Mouse (Mus musculus) megakaryocyte-erythroid progenitor cell, adult 5-6 weeks (primary cell): ENCODE measurements around the gene Btla. TPM values are rescaled to one million over a fixed set of nuclear protein-coding genes. Genes with fewer than 3 reads are reported as not detected.

Experiments used
- ATAC-seq: replicated peaks from 2 replicates; pipeline ENCODE4 v1.8.0; 2016; ENCODE audit warnings: mild to moderate bottlenecking, inconsistent platforms; ENCODE audit not compliant: severe bottlenecking, poor library complexity, low FRiP score, low TSS enrichment
- total RNA-seq, 2 experiments: library from RNA; stranded (forward) in 1 of 2; stranded (reverse) in 1 of 2; fragments of 200-1000, 215-1000 nt in 1 of 2; fragments of >200 nt in 1 of 2; fragmentation: Nextera tagmentation in 1 of 2; gene quantifications; 2 replicates each; pipeline ENCODE4 v1.2.3; 2014 to 2017

Gene Btla
- total RNA-seq, 2 experiments from 2014 or later: 0.35 to 1.6 TPM

DNA sequence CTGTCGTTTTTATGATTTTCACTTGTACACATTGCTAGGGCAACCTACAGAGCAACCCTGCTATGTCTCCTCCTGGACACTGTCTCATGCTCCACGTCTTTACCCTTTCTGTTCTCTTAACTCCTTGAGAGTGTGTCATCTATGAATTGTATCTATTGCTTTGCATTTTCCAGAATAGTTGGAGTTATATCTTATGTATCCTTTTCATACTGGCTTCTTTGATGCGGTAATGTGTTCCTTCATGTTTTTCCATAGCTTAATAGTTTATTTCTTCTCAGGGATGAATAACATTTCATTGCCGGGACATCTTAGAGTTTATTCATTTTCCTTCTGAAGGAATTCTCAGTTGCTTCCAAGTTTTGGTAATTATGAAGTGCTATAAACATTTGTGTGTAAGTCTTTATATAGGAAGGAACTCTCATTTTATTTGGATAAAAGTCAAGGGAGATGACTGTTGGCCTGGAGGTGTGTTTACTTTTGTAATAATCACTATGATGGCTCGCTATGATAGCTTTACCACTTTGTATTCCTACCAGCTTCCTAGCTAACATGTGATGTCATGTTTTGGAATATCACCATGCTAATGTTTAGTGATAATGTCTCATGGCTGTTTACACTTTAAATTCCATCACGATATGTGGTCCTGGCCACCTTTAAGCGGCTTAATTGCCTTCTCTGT, 31.2 kb downstream of the Btla start:
- no peak for ATAC-seq

DNA sequence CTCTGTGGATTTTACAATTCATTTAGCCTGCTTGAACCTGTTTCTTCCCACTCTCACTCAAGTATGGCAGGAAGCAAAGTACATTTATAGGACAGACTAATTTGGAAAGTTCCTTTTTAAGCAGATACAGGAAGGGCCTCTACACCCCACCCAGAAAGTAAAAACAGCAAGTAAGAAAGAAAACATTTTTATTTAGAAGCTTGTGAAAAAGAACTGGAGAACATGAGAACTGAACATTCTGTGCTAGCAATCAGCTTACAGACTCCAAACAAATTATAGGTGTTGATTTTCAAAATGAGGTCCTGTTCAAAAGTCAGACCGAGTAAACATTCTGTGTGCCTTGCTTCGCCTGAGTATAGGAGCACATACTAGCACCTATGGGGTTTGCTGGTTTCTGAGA, 32.8 kb downstream of the Btla start:
- no peak for ATAC-seq

DNA sequence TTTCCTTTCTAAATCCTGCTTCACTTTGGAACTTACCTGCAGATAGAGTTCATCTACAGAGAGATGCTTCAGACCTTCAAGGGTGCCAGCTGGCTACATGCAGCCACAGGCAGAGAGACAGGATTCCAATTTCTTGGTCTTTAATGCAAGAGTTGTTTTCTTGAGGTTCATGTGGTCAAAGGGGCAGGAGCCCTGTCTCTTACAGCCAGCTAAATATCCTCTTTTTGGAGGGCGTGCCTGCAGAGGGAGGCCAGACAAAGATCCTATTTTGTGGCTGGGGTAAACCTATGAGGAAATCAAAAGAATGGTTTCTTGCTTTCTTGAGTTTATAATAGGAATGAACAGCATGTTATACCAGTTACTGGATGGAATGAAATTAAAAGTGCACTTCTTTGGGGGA, 33.5 kb downstream of the Btla start:
- ATAC-seq: no peak

DNA sequence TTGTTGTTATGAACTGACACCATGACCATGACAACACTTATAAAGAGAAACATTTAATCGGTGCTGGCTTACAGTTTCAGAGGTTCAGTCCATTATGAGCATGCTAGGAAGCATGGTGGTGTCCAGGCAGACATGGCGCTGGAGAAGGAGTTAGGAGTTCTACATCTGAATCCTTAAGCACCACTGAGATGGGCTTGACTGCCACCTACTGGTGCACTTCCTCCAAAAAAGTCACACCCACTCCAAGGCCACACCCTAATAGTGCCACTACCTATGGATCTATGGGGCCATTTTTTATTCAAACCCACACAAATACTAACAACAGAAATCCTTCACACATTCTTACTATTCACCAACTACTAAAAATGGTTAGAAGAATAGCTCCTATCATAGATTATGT, 35.5 kb downstream of the Btla start:
- no peak for ATAC-seq

DNA sequence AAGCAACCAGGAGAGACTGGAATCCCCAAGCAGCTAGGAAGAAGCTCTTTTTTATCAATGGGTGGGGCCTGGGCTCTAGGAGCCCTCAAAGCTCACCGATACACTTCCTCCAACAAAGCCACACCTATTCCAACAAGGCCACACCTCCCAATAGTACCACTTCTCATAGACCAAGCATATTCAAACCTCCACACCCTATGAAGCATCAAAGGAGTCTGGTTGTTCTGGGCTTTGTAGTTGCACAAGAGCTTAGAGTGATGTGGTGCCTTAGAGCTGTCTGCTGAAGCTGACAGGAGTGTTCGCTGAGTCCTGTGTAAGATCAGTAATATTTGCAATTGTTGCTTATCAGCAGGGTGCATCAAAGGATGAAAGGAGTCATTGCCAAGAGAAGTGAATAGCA, 37.2 kb downstream of the Btla start:
- ATAC-seq: no peak

DNA sequence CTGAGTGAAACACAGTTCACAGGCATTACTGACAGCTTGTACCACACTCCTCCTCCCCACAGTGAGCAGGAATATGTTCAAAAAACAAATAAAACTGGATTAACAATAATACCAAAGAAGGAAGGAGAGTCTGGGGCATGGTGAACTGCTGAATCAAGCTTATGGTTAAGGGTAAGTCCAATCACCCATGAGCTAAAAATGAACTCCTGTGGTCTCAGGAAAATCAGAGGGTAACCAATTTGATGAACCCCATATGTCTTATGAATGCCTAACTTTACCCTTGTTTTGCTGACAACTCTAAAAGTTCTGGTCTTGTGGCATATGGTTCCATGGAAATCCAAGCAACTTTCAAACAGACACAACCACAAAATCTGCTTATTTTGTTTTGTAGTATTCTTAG, 37.9 kb downstream of the Btla start:
- ATAC-seq: no peak

DNA sequence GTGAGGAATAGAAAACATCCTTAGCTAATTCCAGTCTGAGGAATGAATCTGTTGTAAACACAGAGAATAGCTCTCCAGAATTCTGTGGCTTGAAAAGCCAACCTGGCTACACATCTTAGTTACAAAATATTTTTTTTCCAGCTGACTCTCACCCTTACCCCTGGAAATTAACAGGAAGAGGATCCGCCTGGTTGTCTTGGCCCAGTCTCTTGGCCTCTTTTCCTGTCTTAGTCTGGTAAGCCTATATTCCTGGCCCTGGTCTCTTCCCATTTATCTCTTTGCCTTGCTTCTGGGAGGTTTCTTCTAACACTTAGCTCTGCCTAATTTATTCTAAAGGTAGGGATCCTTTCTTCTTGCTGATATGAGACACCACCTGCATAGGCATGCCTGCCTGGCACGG, 45.8 kb downstream of the Btla start:
- no peak for ATAC-seq

DNA sequence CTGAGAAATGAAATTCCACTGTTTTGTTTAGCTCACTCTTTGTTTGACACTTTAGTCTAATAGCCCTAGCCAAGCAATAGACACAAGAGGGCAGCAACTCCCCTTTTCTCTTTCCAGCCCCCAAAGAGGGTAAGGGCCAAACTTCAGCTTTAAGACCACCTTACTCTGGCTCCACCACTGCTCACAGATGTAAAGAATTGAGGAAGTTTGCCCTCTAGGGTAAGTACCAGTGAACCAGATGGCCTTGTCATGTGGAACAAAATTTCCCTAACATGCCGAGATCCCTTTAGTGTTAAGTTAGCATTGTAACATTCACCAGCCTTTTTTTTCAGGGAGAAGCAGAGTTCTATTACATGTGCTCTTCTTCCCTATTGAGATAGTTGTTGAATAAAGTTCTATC, 59.0 kb downstream of the Btla start:
- ATAC-seq: no peak

DNA sequence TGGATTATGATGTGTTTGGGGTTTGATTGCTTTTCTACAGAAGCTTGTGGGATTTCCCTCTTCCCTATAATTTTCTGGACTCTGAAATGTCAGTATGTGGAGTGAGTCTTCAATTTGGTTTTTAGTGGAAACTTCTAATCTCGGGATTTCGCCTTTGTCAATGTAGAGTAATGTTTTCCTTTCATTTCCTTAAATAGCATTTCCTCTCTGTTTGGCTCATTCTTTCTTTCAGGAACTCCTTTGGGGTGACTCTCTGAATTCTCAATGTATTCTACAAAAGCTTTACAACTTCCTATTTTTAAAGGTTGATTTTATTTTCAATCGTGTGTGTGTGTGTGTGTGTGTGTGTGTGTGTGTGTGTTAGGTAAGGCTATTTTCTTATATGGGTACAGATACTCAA, 73.7 kb downstream of the Btla start:
- ATAC-seq: no peak

Other genes with a start within 250 kb of the Btla start
- not detected in 2 replicates for gene Ccdc80, start 130.9 kb upstream of the Btla start, total RNA-seq (2014; fragmentation: Nextera tagmentation)
- not detected in 2 replicates for gene Ccdc80, start 130.9 kb upstream of the Btla start, total RNA-seq (2017)
- gene Slc35a5, start 65.6 kb upstream of the Btla start, total RNA-seq (2014; fragmentation: Nextera tagmentation): 4.9 and 11.3 TPM in 2 replicates
- gene Slc35a5, start 65.6 kb upstream of the Btla start, total RNA-seq (2017): 4.3 and 12.1 TPM in 2 replicates
- gene Atg3, start 65.5 kb upstream of the Btla start, total RNA-seq (2014; fragmentation: Nextera tagmentation): 37.2 and 41.6 TPM in 2 replicates
- 33.6 and 39.9 TPM in 2 replicates for gene Atg3, start 65.5 kb upstream of the Btla start, total RNA-seq (2017)
- not detected in 2 replicates for gene Cd200, start 184.7 kb downstream of the Btla start, total RNA-seq (2014; fragmentation: Nextera tagmentation)
- gene Cd200, start 184.7 kb downstream of the Btla start, total RNA-seq (2017): not detected in 2 replicates